Mouse (Mus musculus) limb, embryonic 12.5 days (tissue): Measurements from ENCODE around the gene Clca3a1. TPM values are rescaled to one million over a fixed set of nuclear protein-coding genes. Genes with fewer than 3 reads are reported as not detected.

Experiments
- ATAC-seq: fragments of 200-750 bp; cut with Nextera tagmentation; 2 replicates; pipeline ENCODE4 v1.8.0; 2017; ENCODE audit warnings: low read depth, moderate TSS enrichment; ENCODE audit not compliant: insufficient number of reproducible peaks, insufficient read depth, low FRiP score, low TSS enrichment
- H3K27ac ChIP-seq: fragments of 300-500 bp; sonication (generic); 2 replicates; pipeline ENCODE4 v1.5.1; 2016; ENCODE audit warnings: mild to moderate bottlenecking, moderate library complexity
- H3K27me3 ChIP-seq: fragments of 300-500 bp; sonication (generic); 2 replicates; pipeline ENCODE4 v1.6.1; 2016; ENCODE audit warnings: mild to moderate bottlenecking, moderate library complexity
- H3K36me3 ChIP-seq: fragments of 300-500 bp; sonication (generic); 2 replicates; pipeline ENCODE4 v1.6.1; 2016; ENCODE audit warnings: mild to moderate bottlenecking, moderate library complexity
- H3K4me1 ChIP-seq: fragments of 300-500 bp; sonication (generic); replicated peaks from 2 replicates; pipeline ENCODE4 v1.6.1; 2016
- H3K4me2 ChIP-seq: fragments of 300-500 bp; sonication (generic); 2 replicates; pipeline ENCODE4 v1.6.1; 2016; ENCODE audit warnings: mild to moderate bottlenecking, moderate library complexity
- H3K4me3 ChIP-seq: fragments of 300-500 bp; sonication (generic); replicated peaks from 2 replicates; pipeline ENCODE4 v1.5.1; 2016; ENCODE audit warnings: mild to moderate bottlenecking
- H3K9ac ChIP-seq: fragments of 300-500 bp; sonication (generic); replicated peaks from 2 replicates; pipeline ENCODE4 v1.6.1; 2016; ENCODE audit warnings: mild to moderate bottlenecking, moderate library complexity
- H3K9me3 ChIP-seq: fragments of 300-500 bp; sonication (generic); 2 replicates; pipeline ENCODE4 v1.6.1; 2016; ENCODE audit warnings: mild to moderate bottlenecking, moderate library complexity
- WGBS: fragments of 180-500 bp; shearing (Covaris S2); methylation state at CpG from one replicate; pipeline ENCODE4 v1.1.7; 2016; 5-methylcytosine and 5-hydroxymethylcytosine counted together
- polyA plus RNA-seq: library from polyadenylated mRNA; unstranded; fragments of >200 nt; fragmentation: Nextera tagmentation; extraction: Ambion mirVana; gene quantifications from 2 replicates; pipeline ENCODE4 v1.2.1, GENCODE M21; 2016

Gene Clca3a1
- polyA plus RNA-seq, 1 experiment from 2014 or later, result 0.15 TPM

GRCm38 (mm10) chr3:144697942-144698341 lies 62.8 kb downstream of the Clca3a1 start:
- Histone ChIP-seq H3K9ac (no peak overlapping the region), H3K27me3 (no peaks in the 10 kb centered on the region), H3K4me2 (no peak overlapping the region), H3K4me1 (no peaks in the 10 kb centered on the region), H3K27ac (no peak overlapping the region), H3K36me3 (peaks cover 68% of the 10 kb centered on the region), H3K4me3 (no peak overlapping the region), H3K9me3 (no peaks in the 10 kb centered on the region)
- 89% methylated on average over 3 of the region's 3 CpGs for WGBS
- no peak for ATAC-seq

- ATAC-seq, result no peak
- no peak overlapping the region for H3K9ac ChIP-seq
- no peaks in the 10 kb centered on the region for H3K9me3 ChIP-seq
- no peak overlapping the region for H3K27ac ChIP-seq
- H3K36me3 ChIP-seq, result peaks cover 72% of the 10 kb centered on the region
- H3K4me1 ChIP-seq, result no peaks in the 10 kb centered on the region
- H3K27me3 ChIP-seq, result no peaks in the 10 kb centered on the region
- H3K4me2 ChIP-seq, result no peak overlapping the region
- H3K4me3 ChIP-seq, result no peak overlapping the region
- WGBS, result 78% methylated on average over 5 of the region's 5 CpGs
These were observed 63.6 kb downstream of the Clca3a1 start for GRCm38 (mm10) chr3:144697154-144697553.

GRCm38 (mm10) chr3:144694941-144695340 lies 65.8 kb downstream of the Clca3a1 start:
- H3K4me2 ChIP-seq, result no peak overlapping the region
- 92% methylated on average over 7 of the region's 7 CpGs for WGBS
- no peaks in the 10 kb centered on the region for H3K4me1 ChIP-seq
- peaks cover 79% of the 10 kb centered on the region for H3K36me3 ChIP-seq
- H3K9me3 ChIP-seq, result no peaks in the 10 kb centered on the region
- no peak overlapping the region for H3K27ac ChIP-seq
- no peak overlapping the region for H3K9ac ChIP-seq
- no peaks in the 10 kb centered on the region for H3K27me3 ChIP-seq
- no peak for ATAC-seq
- H3K4me3 ChIP-seq, result no peak overlapping the region

- no peak overlapping the region for H3K4me3 ChIP-seq
- no peak overlapping the region for H3K9ac ChIP-seq
- H3K4me1 ChIP-seq, result peaks cover 5% of the 10 kb centered on the region
- no peak overlapping the region for H3K4me2 ChIP-seq
- H3K27me3 ChIP-seq, result no peaks in the 10 kb centered on the region
- no peaks in the 10 kb centered on the region for H3K9me3 ChIP-seq
- no peak for ATAC-seq
- H3K27ac ChIP-seq, result no peak overlapping the region
- WGBS, result 87% methylated on average over 10 of the region's 10 CpGs
- H3K36me3 ChIP-seq, result peaks cover 75% of the 10 kb centered on the region
These were observed 66.7 kb downstream of the Clca3a1 start for GRCm38 (mm10) chr3:144694040-144694439.

GRCm38 (mm10) chr3:144692052-144692451 lies 68.7 kb downstream of the Clca3a1 start:
- WGBS, result 71% methylated on average over 3 of the region's 3 CpGs
- Histone ChIP-seq H3K4me1 (peaks cover 10% of the 10 kb centered on the region), H3K9ac (no peak overlapping the region), H3K27ac (no peak overlapping the region), H3K4me3 (no peak overlapping the region), H3K9me3 (no peaks in the 10 kb centered on the region), H3K27me3 (no peaks in the 10 kb centered on the region), H3K36me3 (peaks cover 68% of the 10 kb centered on the region), H3K4me2 (no peak overlapping the region)
- no peak for ATAC-seq

GRCm38 (mm10) chr3:144689236-144689635 lies 71.5 kb downstream of the Clca3a1 start:
- Histone ChIP-seq H3K9me3 (no peaks in the 10 kb centered on the region), H3K9ac (no peak overlapping the region), H3K36me3 (peaks cover 51% of the 10 kb centered on the region), H3K4me2 (no peak overlapping the region), H3K4me3 (no peak overlapping the region), H3K27ac (no peak overlapping the region), H3K27me3 (no peaks in the 10 kb centered on the region), H3K4me1 (peaks cover 10% of the 10 kb centered on the region)
- 18% methylated on average over 11 of the region's 11 CpGs for WGBS
- peak; percentile 81 for ATAC-seq

GRCm38 (mm10) chr3:144688284-144688683 lies 72.5 kb downstream of the Clca3a1 start:
- WGBS, result 60% methylated on average over 8 of the region's 8 CpGs
- Histone ChIP-seq H3K9me3 (no peaks in the 10 kb centered on the region), H3K36me3 (peaks cover 41% of the 10 kb centered on the region), H3K4me3 (no peak overlapping the region), H3K27ac (peak overlapping the region; percentile 18; the same call in 1 of the 2 replicates), H3K4me2 (no peak overlapping the region), H3K27me3 (no peaks in the 10 kb centered on the region), H3K4me1 (peaks cover 10% of the 10 kb centered on the region), H3K9ac (no peak overlapping the region; the same call in 1 of the 2 replicates)
- 0 out of 2 replicates have a peak, but pooled peaks have one; percentile 50 for ATAC-seq

GRCm38 (mm10) chr3:144687618-144688017 lies 73.2 kb downstream of the Clca3a1 start:
- 92% methylated on average over 9 of the region's 9 CpGs for WGBS
- peaks cover 10% of the 10 kb centered on the region for H3K4me1 ChIP-seq
- no peak overlapping the region for H3K4me2 ChIP-seq
- no peaks in the 10 kb centered on the region for H3K9me3 ChIP-seq
- no peaks in the 10 kb centered on the region for H3K27me3 ChIP-seq
- ATAC-seq, result no peak
- H3K36me3 ChIP-seq, result peaks cover 35% of the 10 kb centered on the region
- no peak overlapping the region for H3K4me3 ChIP-seq
- no peak overlapping the region for H3K9ac ChIP-seq
- no peak overlapping the region for H3K27ac ChIP-seq

GRCm38 (mm10) chr3:144686146-144686545 lies 74.6 kb downstream of the Clca3a1 start:
- 83% methylated on average over 5 of the region's 5 CpGs for WGBS

GRCm38 (mm10) chr3:144683136-144683814 lies 77.5 kb downstream of the Clca3a1 start:
- Histone ChIP-seq H3K4me2 (no peak overlapping the region), H3K9me3 (no peaks in the 10 kb centered on the region), H3K27me3 (no peaks in the 10 kb centered on the region), H3K9ac (no peak overlapping the region), H3K4me3 (no peak overlapping the region), H3K36me3 (peaks cover 15% of the 10 kb centered on the region; the same call in 1 of the 2 replicates), H3K4me1 (peaks cover 8% of the 10 kb centered on the region; the same call in 1 of the 2 replicates), H3K27ac (no peak overlapping the region)
- WGBS, result 89% methylated on average over 12 of the region's 12 CpGs
- ATAC-seq, result no peak

More at GRCm38 (mm10) chr3:144686146-144686545, 74.6 kb downstream of the Clca3a1 start:
- ATAC-seq, result no peak
- Histone ChIP-seq H3K9me3 (no peaks in the 10 kb centered on the region), H3K9ac (no peak overlapping the region), H3K27ac (no peak overlapping the region), H3K27me3 (no peaks in the 10 kb centered on the region), H3K4me1 (peaks cover 12% of the 10 kb centered on the region), H3K36me3 (peaks cover 28% of the 10 kb centered on the region), H3K4me2 (no peak overlapping the region), H3K4me3 (no peak overlapping the region)

- no peaks in the 10 kb centered on the region for H3K9me3 ChIP-seq
- H3K4me1 ChIP-seq, result 0 out of 2 replicates have a peak, but pooled peaks cover 6% of the 10 kb centered on the region
- H3K4me2 ChIP-seq, result no peak overlapping the region
- H3K27me3 ChIP-seq, result no peaks in the 10 kb centered on the region
- no peak for ATAC-seq
- H3K4me3 ChIP-seq, result no peak overlapping the region
- WGBS, result 74% methylated on average over 5 of the region's 5 CpGs
- no peak overlapping the region for H3K27ac ChIP-seq
- H3K36me3 ChIP-seq, result 0 out of 2 replicates have a peak, but pooled peaks cover 8% of the 10 kb centered on the region
- no peak overlapping the region for H3K9ac ChIP-seq
These were observed 79.2 kb downstream of the Clca3a1 start for GRCm38 (mm10) chr3:144681542-144681941.
